Mouse (Mus musculus) gastrocnemius, adult 18-20 months (tissue): ENCODE measurements at regions not wholly inside any gene's neighbourhood (a gene's known extent, or its start where the extent isn't known, plus 50 kb on each side); places are given as distances from the start of the nearest gene placed in this dataset.

Source experiments
- DNase-seq: peaks from one replicate; pipeline ENCODE4 v3.0.0; 2021; ENCODE audit warnings: low spot score

GRCm38 (mm10) chr4:4920256-4920655 lies 127.1 kb upstream of the Impad1 start:
- DNase-seq: no peak

GRCm38 (mm10) chr4:4875257-4875656 lies 82.1 kb upstream of the Impad1 start:
- DNase-seq: no peak

- no peak for DNase-seq
Observed at GRCm38 (mm10) chr4:4858345-4858744, 65.2 kb upstream of the Impad1 start.
